Mouse (Mus musculus) liver, embryonic 14.5 days (tissue): ENCODE measurements at regions not wholly inside any gene's neighbourhood (a gene's known extent, or its start where the extent isn't known, plus 50 kb on each side); places are given as distances from the start of the nearest gene placed in this dataset.

Experiments
- CTCF ChIP-seq: IDR thresholded peaks from 2 replicates; pipeline ENCODE4 v1.5.1; 2016; ENCODE audit warnings: antibody characterized with exemption, low read depth, control low read depth
- EP300 ChIP-seq: IDR thresholded peaks from 2 replicates; pipeline ENCODE4 v1.6.1; 2016; ENCODE audit warnings: antibody characterized with exemption, low read depth

- TF ChIP-seq CTCF (no peak), EP300 (no peak)
Observed at GRCm38 (mm10) chr19:26938911-26939310, 53.2 kb downstream of the Gm815 start.
